8 mouse cellular contexts compared by ENCODE assay signal in genomic region chr8:72219541-72220363, GRCm38 (mm10). TPM values are rescaled to one million over a fixed set of nuclear protein-coding genes. Genes with fewer than 3 reads are reported as not detected.
A peak's percentile ranks its signal among the peaks of the same experiment; 100 is the strongest.
DNase-seq lines count a peak whose midpoint lies in the region; ATAC-seq lines count a peak whose summit lies in the region.

Gene Fam32a, plus strand, starts transcription at chr8:72219730.

- WGBS in hindbrain, embryonic 16.5 days = 10% methylated on average over 39 of the region's 39 CpGs
- WGBS in macrophage (ENCODE audit: missing documents) = 14% methylated on average over 39 of the region's 39 CpGs

- DNase-seq in WW6 (ENCODE audit: low read depth, low spot score) = peak; percentile 99
- peak; percentile 47 to 81 for DNase-seq in cerebellum, postnatal 4 days (ENCODE audit: low spot score in 2 of 2)
- DNase-seq in gastrocnemius, adult 18-20 months (ENCODE audit: low spot score) = peak; percentile 90
- peak; percentile 87 to 88 for DNase-seq in left cerebral cortex, adult 18-20 months (ENCODE audit: low spot score in 2 of 2)
- peak; percentile 91 for DNase-seq in right cerebral cortex, adult 18-20 months
- peak; percentile 50 for DNase-seq in urinary bladder, postnatal 10 days (ENCODE audit: low spot score)

- peak within 1 kb of the TSS; percentile 70 for H3K9ac ChIP-seq in hindbrain, embryonic 16.5 days (ENCODE audit: low read depth, low read length)

- H3K4me3 ChIP-seq in hindbrain, embryonic 16.5 days (ENCODE audit: low read length) = peak within 1 kb of the TSS; percentile 77
- peak within 1 kb of the TSS; percentile 88 for H3K4me3 ChIP-seq in macrophage (ENCODE audit: inconsistent target)

- peaks cover 2% of the 10 kb centered on the region; the same call in 1 of the 2 replicates for H3K27me3 ChIP-seq in hindbrain, embryonic 16.5 days (replicated peaks; ENCODE audit: control insufficient read depth, insufficient read depth, low read length)

- no peaks in the 10 kb centered on the region for H3K9me3 ChIP-seq in hindbrain, embryonic 16.5 days (ENCODE audit: control insufficient read depth, low read length)

- peaks cover 13% of the 10 kb centered on the region for H3K36me3 ChIP-seq in hindbrain, embryonic 16.5 days (ENCODE audit: control insufficient read depth, insufficient read depth, low read length)
- H3K36me3 ChIP-seq in macrophage (ENCODE audit: inconsistent target) = peaks cover 29% of the 10 kb centered on the region

- H3K79me2 ChIP-seq in macrophage (ENCODE audit: inconsistent target) = peaks cover 27% of the 10 kb centered on the region

- ATAC-seq in hindbrain, embryonic 16.5 days = peak; percentile 98

- H3K4me1 ChIP-seq in hindbrain, embryonic 16.5 days (ENCODE audit: control insufficient read depth, insufficient read depth, low read depth, low read length) = peaks cover 14% of the 10 kb centered on the region

- H3K4me2 ChIP-seq in hindbrain, embryonic 16.5 days (ENCODE audit: low read length) = peak within 1 kb of the TSS; percentile 88

- peak within 1 kb of the TSS; percentile 26 for H3K27ac ChIP-seq in hindbrain, embryonic 16.5 days (ENCODE audit: low read depth, low read length)
- H3K27ac ChIP-seq in macrophage = peak within 1 kb of the TSS; percentile 59

RNA-seq across cellular contexts. Expression of gene Fam32a, which starts in this region (rescaled TPM):
- 1 to 10 TPM; 7.3 to 9.4 TPM for total RNA-seq in gastrocnemius, adult 18-20 months (2021)
- 95.0 and 98.2 TPM in 2 replicates for polyA plus RNA-seq in hindbrain, embryonic 16.5 days (2015; fragmentation: Nextera tagmentation; extraction: Ambion mirVana)
- 10 to 100 TPM; 57.9 to 58.0 TPM for total RNA-seq in left cerebral cortex, adult 18-20 months (2021)
- 10 to 100 TPM; 14.7 to 41.6 (median 26.0) TPM for total RNA-seq in macrophage (2018; cell fraction: chromatin; rRNA removed)
- total RNA-seq in macrophage (2018; cell fraction: cytosol; rRNA removed) = 10 to 100 TPM; 50.2 to 73.9 (median 58.4) TPM
- total RNA-seq in macrophage (2018; cell fraction: nucleus; rRNA removed) = 10 to 100 TPM; 21.7 to 63.1 (median 34.0) TPM
- 53.0 to 65.8 TPM (median 59.4 TPM) in 3 replicates for polyA plus RNA-seq in macrophage (2018)

Comparison
In these comparisons a context has a peak if more than half of its experiments do, and no peak if none do; other contexts are left out.
1. Peak in every context shown above with its lines: DNase-seq, ATAC-seq, H3K4me3 ChIP-seq and H3K27ac ChIP-seq.
2. RNA of gene Fam32a (total RNA-seq): 57.9 to 58.0 TPM in left cerebral cortex, adult 18-20 months; 7.3 to 9.4 TPM in gastrocnemius, adult 18-20 months; every median in the first group is over 4 times any median in the second.